Mouse (Mus musculus): ENCODE measurements around the gene Slc25a23.

- TF ChIP-seq POLR2AphosphoS5 (IDR thresholded peaks at IDR 0.05; ENCODE audit: insufficient replicate concordance, low read depth, low read length), result no peak
- TF ChIP-seq CTCF (IDR thresholded peaks at IDR 0.05; ENCODE audit: low read depth, low read length), result no peak
- no peak for TF ChIP-seq TAL1 (conservative IDR thresholded peaks at IDR 0.05; ENCODE audit: low read depth, low read length)
- TF ChIP-seq GATA2 (IDR thresholded peaks at IDR 0.05; ENCODE audit: borderline replicate concordance, low read depth, low read length), result no peak
Observed at GRCm38 (mm10) chr17:57108040-57108665, 48.5 kb upstream of the Slc25a23 start.
